Mouse (Mus musculus) forebrain, embryonic 11.5 days (tissue): ENCODE data around the gene Pamr1. TPM values are rescaled to one million over a fixed set of nuclear protein-coding genes. Genes with fewer than 3 reads are reported as not detected.
A peak's percentile ranks its signal among the peaks of the same experiment; 100 is the strongest.

Experiments
- ATAC-seq: fragments of 200-750 bp; cut with Nextera tagmentation; replicated peaks from 2 replicates; pipeline ENCODE4 v1.8.0; 2017; ENCODE audit warnings: moderate TSS enrichment; ENCODE audit not compliant: low FRiP score
- DNase-seq: peaks from one replicate; pipeline ENCODE4 v3.0.0-alpha.2; 2017; ENCODE audit warnings: low spot score
- H3K27ac ChIP-seq: fragments of 300-500 bp; sonication (generic); 2 replicates; pipeline ENCODE4 v1.5.1; 2014; ENCODE audit warnings: low read depth, low read length
- H3K27me3 ChIP-seq: fragments of 300-500 bp; sonication (generic); 2 replicates; pipeline ENCODE4 v1.6.1; 2014; ENCODE audit warnings: mild to moderate bottlenecking, low read length, mixed read lengths; ENCODE audit not compliant: control insufficient read depth, insufficient read depth
- H3K36me3 ChIP-seq: fragments of 300-500 bp; sonication (generic); 2 replicates; pipeline ENCODE4 v1.6.1; 2014; ENCODE audit warnings: mild to moderate bottlenecking, low read length, moderate library complexity, mixed read lengths; ENCODE audit not compliant: control insufficient read depth, insufficient read depth
- H3K4me1 ChIP-seq: fragments of 300-500 bp; sonication (generic); replicated peaks from 2 replicates; pipeline ENCODE4 v1.6.1; 2014; ENCODE audit warnings: low read length, mixed read lengths; ENCODE audit not compliant: control insufficient read depth, insufficient read depth
- H3K4me2 ChIP-seq: fragments of 300-500 bp; sonication (generic); 2 replicates; pipeline ENCODE4 v1.6.1; 2014; ENCODE audit warnings: low read depth, mild to moderate bottlenecking, low read length, moderate library complexity, mixed read lengths; ENCODE audit not compliant: severe bottlenecking
- H3K4me3 ChIP-seq: fragments of 300-500 bp; sonication (generic); 2 replicates; pipeline ENCODE4 v1.5.1; 2014; ENCODE audit warnings: low read depth, low read length
- H3K9ac ChIP-seq: fragments of 300-500 bp; sonication (generic); 2 replicates; pipeline ENCODE4 v1.6.1; 2014; ENCODE audit warnings: low read length
- H3K9me3 ChIP-seq: fragments of 300-500 bp; sonication (generic); 2 replicates; pipeline ENCODE4 v1.6.1; 2016; ENCODE audit warnings: low read length, mixed read lengths; ENCODE audit not compliant: control insufficient read depth
- WGBS: fragments of 180-500 bp; shearing (Covaris S2); extraction: QIAGEN DNeasy Blood & Tissue Kit; methylation state at CpG from one replicate; pipeline ENCODE4 v1.1.7; 2014; 5-methylcytosine and 5-hydroxymethylcytosine counted together
- polyA plus RNA-seq: library from polyadenylated mRNA; unstranded; fragments of >200 nt; fragmentation: Nextera tagmentation; extraction: Ambion mirVana; gene quantifications from 2 replicates; pipeline ENCODE4 v1.2.1, GENCODE M21; 2014

Gene Pamr1
- polyA plus RNA-seq, 1 experiment from 2014 or later, result 0.76 TPM

DNA sequence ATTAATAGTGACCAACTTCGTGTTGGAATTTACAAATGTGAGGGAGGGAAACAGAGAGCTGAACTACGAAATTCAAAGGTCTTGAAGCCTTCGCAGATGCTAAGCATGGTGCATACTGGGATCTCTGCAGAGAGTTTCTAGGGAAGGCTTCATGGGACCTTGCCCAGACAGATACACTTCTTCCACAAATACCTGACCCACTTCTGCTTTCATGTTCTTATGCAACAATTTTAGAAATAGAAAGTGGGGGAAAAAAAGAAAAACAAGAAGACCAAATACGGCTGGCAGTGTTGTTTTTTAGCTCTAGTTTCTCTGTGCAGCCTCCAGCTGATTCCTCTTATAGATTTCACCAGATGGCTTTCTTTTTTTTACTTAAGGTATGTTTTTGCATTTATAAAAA is 29.4 kb downstream of the Pamr1 start:
- Histone ChIP-seq H3K4me2 (no peak overlapping the region), H3K36me3 (no peaks in the 10 kb centered on the region), H3K4me1 (no peaks in the 10 kb centered on the region), H3K9ac (no peak overlapping the region), H3K9me3 (no peaks in the 10 kb centered on the region), H3K27ac (no peak overlapping the region), H3K4me3 (no peak overlapping the region), H3K27me3 (no peaks in the 10 kb centered on the region)
- ATAC-seq (no peak), DNase-seq (no peak)
- WGBS, result 79% methylated on average over 4 of the region's 4 CpGs

- DNase-seq (peak; percentile 60), ATAC-seq (0 out of 2 replicates have a peak, but pooled peaks have one; percentile 58)
- H3K36me3 ChIP-seq, result no peaks in the 10 kb centered on the region
- H3K27ac ChIP-seq, result no peak overlapping the region
- WGBS, result 41% methylated on average over 2 of the region's 2 CpGs
- no peak overlapping the region for H3K4me3 ChIP-seq
- no peak overlapping the region for H3K4me2 ChIP-seq
- no peak overlapping the region for H3K9ac ChIP-seq
- H3K27me3 ChIP-seq, result no peaks in the 10 kb centered on the region
- H3K9me3 ChIP-seq, result no peaks in the 10 kb centered on the region
- H3K4me1 ChIP-seq, result no peaks in the 10 kb centered on the region
Observed at GRCm38 (mm10) chr2:102589977-102590376, 40.2 kb downstream of the Pamr1 start.

- H3K9ac ChIP-seq, result no peak overlapping the region
- no peaks in the 10 kb centered on the region for H3K36me3 ChIP-seq
- H3K27ac ChIP-seq, result no peak overlapping the region
- H3K4me1 ChIP-seq, result no peaks in the 10 kb centered on the region; the same call in 1 of the 2 replicates
- ATAC-seq (no peak), DNase-seq (no peak)
- WGBS, result 78% methylated on average over 1 of the region's 1 CpGs
- no peaks in the 10 kb centered on the region for H3K27me3 ChIP-seq
- H3K9me3 ChIP-seq, result no peaks in the 10 kb centered on the region
- H3K4me2 ChIP-seq, result no peak overlapping the region
- no peak overlapping the region for H3K4me3 ChIP-seq
Observed at GRCm38 (mm10) chr2:102594535-102594934, 44.7 kb downstream of the Pamr1 start.

- no peaks in the 10 kb centered on the region for H3K9me3 ChIP-seq
- H3K27ac ChIP-seq, result no peak overlapping the region
- H3K36me3 ChIP-seq, result no peaks in the 10 kb centered on the region
- 93% methylated on average over 10 of the region's 10 CpGs for WGBS
- no peak overlapping the region for H3K9ac ChIP-seq
- no peaks in the 10 kb centered on the region for H3K27me3 ChIP-seq
- H3K4me3 ChIP-seq, result no peak overlapping the region
- ATAC-seq, result no peak
- no peak overlapping the region for H3K4me2 ChIP-seq
- H3K4me1 ChIP-seq, result no peaks in the 10 kb centered on the region; the same call in 1 of the 2 replicates
- DNase-seq, result no peak
Observed at GRCm38 (mm10) chr2:102595395-102596130, 45.8 kb downstream of the Pamr1 start.

DNA sequence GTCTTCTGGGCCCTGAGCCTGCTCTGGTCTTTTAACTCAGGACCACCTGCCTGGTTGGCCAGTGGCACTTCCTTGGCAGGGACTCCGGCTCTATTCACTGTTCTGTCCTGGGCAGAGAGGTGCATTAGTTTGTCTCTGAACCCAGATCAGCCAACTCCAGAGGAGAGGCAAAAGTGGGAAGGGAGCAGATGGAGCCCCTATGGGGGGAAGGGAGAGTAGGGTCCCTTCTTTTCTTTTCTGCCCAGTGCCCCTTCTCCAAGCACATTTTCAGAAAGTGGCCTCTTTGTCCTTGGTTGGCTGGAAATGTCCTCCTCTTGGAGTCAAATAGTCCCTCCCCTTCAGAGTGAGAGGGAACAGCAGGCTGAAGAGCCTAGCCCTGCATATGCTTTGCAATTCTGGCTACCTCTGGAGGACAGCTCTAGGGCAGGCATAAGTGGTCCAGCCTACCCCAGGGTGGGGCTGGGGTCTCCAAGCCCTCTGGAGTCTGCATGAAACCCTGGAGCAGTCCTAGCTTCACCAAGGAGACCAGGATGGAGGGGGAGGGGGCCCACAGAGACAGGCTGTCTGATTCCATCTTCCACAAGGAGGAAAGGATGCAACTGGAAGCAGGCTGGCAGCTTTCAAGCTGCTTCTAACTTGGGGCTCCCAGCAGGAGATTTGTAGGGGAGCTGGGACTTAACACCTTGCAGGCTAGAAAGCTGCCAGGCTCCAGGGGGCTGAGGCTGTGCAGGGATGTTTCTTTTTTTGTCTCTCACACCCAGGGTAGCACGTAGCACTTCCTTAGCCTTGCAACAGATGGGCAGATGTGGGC is 49.3 kb downstream of the Pamr1 start:
- no peak overlapping the region for H3K4me3 ChIP-seq
- no peak overlapping the region for H3K9ac ChIP-seq
- 42% methylated on average over 2 of the region's 2 CpGs for WGBS
- H3K4me2 ChIP-seq, result no peak overlapping the region
- H3K27ac ChIP-seq, result no peak overlapping the region
- DNase-seq (no peak), ATAC-seq (no peak)
- H3K9me3 ChIP-seq, result no peaks in the 10 kb centered on the region
- H3K36me3 ChIP-seq, result no peaks in the 10 kb centered on the region
- no peaks in the 10 kb centered on the region for H3K27me3 ChIP-seq
- H3K4me1 ChIP-seq, result no peaks in the 10 kb centered on the region; the same call in 1 of the 2 replicates

DNA sequence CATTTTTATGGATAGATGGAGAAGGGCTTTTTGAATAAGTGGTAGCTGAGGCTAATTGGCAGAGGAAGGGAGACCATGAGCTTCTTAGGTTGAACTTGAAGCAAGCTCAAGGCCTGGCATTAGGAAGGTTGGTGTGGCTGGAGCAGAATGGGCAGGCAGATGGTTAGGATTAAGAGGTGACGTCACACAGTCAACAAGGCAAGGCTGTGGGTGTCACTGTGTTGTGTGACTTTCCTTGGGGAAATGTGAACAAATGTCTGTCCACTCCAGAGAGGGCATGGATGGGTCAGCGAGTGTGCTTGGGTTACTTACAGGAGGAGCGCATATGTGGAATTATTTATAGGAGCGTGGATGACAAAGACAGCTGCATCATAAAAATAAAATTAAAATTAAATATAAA is 50.7 kb downstream of the Pamr1 start:
- no peak overlapping the region for H3K9ac ChIP-seq
- WGBS, result 86% methylated on average over 4 of the region's 4 CpGs
- DNase-seq, result no peak
- no peaks in the 10 kb centered on the region; the same call in 1 of the 2 replicates for H3K4me1 ChIP-seq
- no peak overlapping the region for H3K27ac ChIP-seq
- no peaks in the 10 kb centered on the region for H3K36me3 ChIP-seq
- H3K9me3 ChIP-seq, result no peaks in the 10 kb centered on the region
- H3K4me3 ChIP-seq, result no peak overlapping the region
- no peak for ATAC-seq
- no peak overlapping the region for H3K4me2 ChIP-seq
- H3K27me3 ChIP-seq, result no peaks in the 10 kb centered on the region

- 95% methylated on average over 4 of the region's 4 CpGs for WGBS
- ATAC-seq, result no peak
- DNase-seq, result no peak
- no peaks in the 10 kb centered on the region for H3K4me1 ChIP-seq
- H3K27ac ChIP-seq, result no peak overlapping the region
- no peaks in the 10 kb centered on the region for H3K36me3 ChIP-seq
- no peak overlapping the region for H3K4me3 ChIP-seq
- H3K27me3 ChIP-seq, result no peaks in the 10 kb centered on the region
- no peak overlapping the region for H3K4me2 ChIP-seq
- no peak overlapping the region for H3K9ac ChIP-seq
- no peaks in the 10 kb centered on the region for H3K9me3 ChIP-seq
Observed at GRCm38 (mm10) chr2:102610485-102610884, 60.7 kb downstream of the Pamr1 start.

- H3K36me3 ChIP-seq, result no peaks in the 10 kb centered on the region
- no peak for DNase-seq
- no peak overlapping the region for H3K4me3 ChIP-seq
- H3K9me3 ChIP-seq, result no peaks in the 10 kb centered on the region
- WGBS, result 88% methylated on average over 2 of the region's 2 CpGs
- no peaks in the 10 kb centered on the region for H3K27me3 ChIP-seq
- H3K27ac ChIP-seq, result no peak overlapping the region
- no peak overlapping the region for H3K4me2 ChIP-seq
- H3K9ac ChIP-seq, result no peak overlapping the region
- H3K4me1 ChIP-seq, result peaks cover 5% of the 10 kb centered on the region; the same call in 1 of the 2 replicates
- ATAC-seq, result no peak
Observed at GRCm38 (mm10) chr2:102616637-102617036, 66.8 kb downstream of the Pamr1 start.
